Mouse (Mus musculus) liver, postnatal 0 days (tissue): ENCODE measurements around the gene Dlk1.

ENCODE experiments used
- CTCF ChIP-seq: sonication (generic); IDR thresholded peaks from 2 replicates; pipeline ENCODE4 v1.5.1; 2016; ENCODE audit warnings: antibody characterized with exemption, low read depth
- EP300 ChIP-seq: IDR thresholded peaks from 2 replicates; pipeline ENCODE4 v1.6.1; 2016; ENCODE audit warnings: antibody characterized with exemption, low read depth, mild to moderate bottlenecking

DNA sequence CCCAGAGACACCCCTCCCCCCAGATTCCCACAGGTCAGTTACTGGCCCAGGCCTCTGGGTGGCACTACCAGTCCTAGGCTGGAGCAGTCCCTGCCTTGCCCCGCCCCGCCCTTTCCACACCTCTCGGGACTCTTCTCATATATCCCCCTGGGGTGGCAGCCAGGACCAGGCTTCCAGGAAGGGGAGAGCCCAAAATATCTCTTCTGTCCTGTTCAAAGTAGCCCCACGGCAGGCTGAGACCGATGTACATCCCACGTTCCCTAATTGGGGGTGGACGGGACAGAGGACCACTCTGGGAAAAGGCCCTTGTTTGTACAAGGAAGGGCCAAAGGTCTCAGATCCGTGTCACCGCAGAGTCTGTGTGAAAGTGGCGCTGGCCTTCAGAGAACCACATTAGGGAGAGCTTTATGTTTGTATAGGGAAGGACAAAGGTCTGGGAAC is 16.2 kb upstream of the Dlk1 start:
- TF ChIP-seq CTCF (peak; percentile 79), EP300 (no peak)
